Mouse (Mus musculus) midbrain, postnatal 0 days (tissue): ENCODE measurements at regions not wholly inside any gene's neighbourhood (a gene's known extent, or its start where the extent isn't known, plus 50 kb on each side); places are given as distances from the start of the nearest gene placed in this dataset.

Experiments used
- ATAC-seq: fragments of 200-750 bp; cut with Nextera tagmentation; 2 replicates; pipeline ENCODE4 v1.8.0; 2017; ENCODE audit warnings: moderate number of reproducible peaks, mild to moderate bottlenecking, moderate TSS enrichment, moderate library complexity; ENCODE audit not compliant: low FRiP score
- DNase-seq: peaks from one replicate; pipeline ENCODE4 v3.0.0-alpha.2; 2015; ENCODE audit warnings: low spot score
- H3K27ac ChIP-seq: fragments of 300-500 bp; sonication (generic); 2 replicates; pipeline ENCODE4 v1.5.1; 2014; ENCODE audit warnings: low read depth, mild to moderate bottlenecking, low read length, mixed read lengths
- H3K27me3 ChIP-seq: fragments of 300-500 bp; sonication (generic); 2 replicates; pipeline ENCODE4 v1.6.1; 2014; ENCODE audit warnings: low read length, control low read depth, mixed read lengths; ENCODE audit not compliant: insufficient read depth
- H3K36me3 ChIP-seq: fragments of 300-500 bp; sonication (generic); 2 replicates; pipeline ENCODE4 v1.6.1; 2014; ENCODE audit warnings: low read length, control low read depth, mixed read lengths; ENCODE audit not compliant: insufficient read depth
- H3K4me1 ChIP-seq: fragments of 300-500 bp; sonication (generic); 2 replicates; pipeline ENCODE4 v1.6.1; 2014; ENCODE audit warnings: mild to moderate bottlenecking, control low read depth, antibody characterized with exemption, low read length, mixed read lengths; ENCODE audit not compliant: insufficient read depth
- H3K4me2 ChIP-seq: fragments of 300-500 bp; sonication (generic); 2 replicates; pipeline ENCODE4 v1.6.1; 2014; ENCODE audit warnings: low read depth, mild to moderate bottlenecking, low read length, mixed read lengths; ENCODE audit not compliant: poor library complexity, severe bottlenecking
- H3K4me3 ChIP-seq: fragments of 300-500 bp; sonication (generic); 2 replicates; pipeline ENCODE4 v1.5.1; 2014; ENCODE audit warnings: low read depth, mild to moderate bottlenecking, low read length, moderate library complexity
- H3K9ac ChIP-seq: fragments of 300-500 bp; sonication (generic); replicated peaks from 2 replicates; pipeline ENCODE4 v1.6.1; 2014; ENCODE audit warnings: mild to moderate bottlenecking, low read length, moderate library complexity, mixed read lengths; ENCODE audit not compliant: poor library complexity, severe bottlenecking
- H3K9me3 ChIP-seq: fragments of 300-500 bp; sonication (generic); 2 replicates; pipeline ENCODE4 v1.6.1; 2016; ENCODE audit warnings: low read length, control low read depth
- CTCF ChIP-seq: IDR thresholded peaks from 2 replicates; pipeline ENCODE4 v1.5.1; 2016; ENCODE audit warnings: antibody characterized with exemption, mild to moderate bottlenecking
- WGBS: fragments of 180-500 bp; shearing (Covaris S2); extraction: QIAGEN DNeasy Blood & Tissue Kit; methylation state at CpG from one replicate; pipeline ENCODE4 v1.1.7; 2014; 5-methylcytosine and 5-hydroxymethylcytosine counted together

- WGBS = 62% methylated on average over 3 of the region's 3 CpGs
- H3K4me3 ChIP-seq = no peak overlapping the region
- TF ChIP-seq CTCF = no peak
Observed at GRCm38 (mm10) chr5:126118731-126119130, 587.2 kb downstream of the Tmem132b start.

GRCm38 (mm10) chr5:126123216-126123615, 591.6 kb downstream of the Tmem132b start:
- 27% methylated on average over 9 of the region's 9 CpGs for WGBS
- TF ChIP-seq CTCF = peak; percentile 16; the same call in 1 of the 2 replicates
- Histone ChIP-seq H3K4me1 (no peaks in the 10 kb centered on the region), H3K27me3 (no peaks in the 10 kb centered on the region), H3K36me3 (no peaks in the 10 kb centered on the region), H3K27ac (no peak overlapping the region), H3K9me3 (no peaks in the 10 kb centered on the region), H3K9ac (no peak overlapping the region), H3K4me2 (no peak overlapping the region), H3K4me3 (no peak overlapping the region)
- ATAC-seq = no peak
- DNase-seq = no peak

More at GRCm38 (mm10) chr5:126118731-126119130, 587.2 kb downstream of the Tmem132b start:
- Histone ChIP-seq H3K9ac (no peak overlapping the region), H3K4me2 (no peak overlapping the region), H3K27me3 (no peaks in the 10 kb centered on the region), H3K4me1 (no peaks in the 10 kb centered on the region), H3K27ac (no peak overlapping the region), H3K9me3 (no peaks in the 10 kb centered on the region), H3K36me3 (no peaks in the 10 kb centered on the region)
- DNase-seq (no peak), ATAC-seq (no peak)

GRCm38 (mm10) chr5:126127486-126127885, 595.9 kb downstream of the Tmem132b start:
- ATAC-seq = no peak
- no peak overlapping the region for H3K4me3 ChIP-seq
- H3K9ac ChIP-seq = no peak overlapping the region
- no peak overlapping the region for H3K4me2 ChIP-seq
- no peak overlapping the region for H3K27ac ChIP-seq
- no peaks in the 10 kb centered on the region for H3K27me3 ChIP-seq
- 43% methylated on average over 6 of the region's 6 CpGs for WGBS
- H3K36me3 ChIP-seq = no peaks in the 10 kb centered on the region
- no peak for TF ChIP-seq CTCF
- DNase-seq = peak; percentile 48
- no peaks in the 10 kb centered on the region for H3K4me1 ChIP-seq
- no peaks in the 10 kb centered on the region for H3K9me3 ChIP-seq

GRCm38 (mm10) chr5:126148908-126149307, 617.3 kb downstream of the Tmem132b start:
- no peak for TF ChIP-seq CTCF
- DNase-seq (no peak), ATAC-seq (no peak)
- Histone ChIP-seq H3K4me2 (no peak overlapping the region), H3K9me3 (no peaks in the 10 kb centered on the region), H3K9ac (no peak overlapping the region), H3K36me3 (no peaks in the 10 kb centered on the region), H3K27me3 (no peaks in the 10 kb centered on the region), H3K4me1 (no peaks in the 10 kb centered on the region), H3K27ac (no peak overlapping the region), H3K4me3 (no peak overlapping the region)
- 89% methylated on average over 2 of the region's 2 CpGs for WGBS

- no peaks in the 10 kb centered on the region for H3K9me3 ChIP-seq
- no peak overlapping the region for H3K27ac ChIP-seq
- H3K4me3 ChIP-seq = no peak overlapping the region
- ATAC-seq (no peak), DNase-seq (peak; percentile 52)
- no peak for TF ChIP-seq CTCF
- no peaks in the 10 kb centered on the region for H3K36me3 ChIP-seq
- H3K4me1 ChIP-seq = no peaks in the 10 kb centered on the region
- no peaks in the 10 kb centered on the region for H3K27me3 ChIP-seq
- H3K9ac ChIP-seq = no peak overlapping the region
- 21% methylated on average over 6 of the region's 6 CpGs for WGBS
- H3K4me2 ChIP-seq = no peak overlapping the region
Observed at GRCm38 (mm10) chr5:126155216-126155880, 623.8 kb downstream of the Tmem132b start.

GRCm38 (mm10) chr5:126186111-126186510, 654.5 kb downstream of the Tmem132b start:
- ATAC-seq = no peak

More at GRCm38 (mm10) chr5:126186111-126186510, 654.5 kb downstream of the Tmem132b start:
- no peak overlapping the region for H3K4me2 ChIP-seq
- no peaks in the 10 kb centered on the region for H3K36me3 ChIP-seq
- H3K27me3 ChIP-seq = no peaks in the 10 kb centered on the region
- no peak overlapping the region for H3K27ac ChIP-seq
- H3K9ac ChIP-seq = no peak overlapping the region
- TF ChIP-seq CTCF = no peak
- no peaks in the 10 kb centered on the region for H3K9me3 ChIP-seq
- 31% methylated on average over 5 of the region's 5 CpGs for WGBS
- DNase-seq = no peak
- no peaks in the 10 kb centered on the region for H3K4me1 ChIP-seq
- no peak overlapping the region for H3K4me3 ChIP-seq
